Mouse (Mus musculus): ENCODE measurements at regions not wholly inside any gene's neighbourhood (a gene's known extent, or its start where the extent isn't known, plus 50 kb on each side); places are given as distances from the start of the nearest gene placed in this dataset.

DNA sequence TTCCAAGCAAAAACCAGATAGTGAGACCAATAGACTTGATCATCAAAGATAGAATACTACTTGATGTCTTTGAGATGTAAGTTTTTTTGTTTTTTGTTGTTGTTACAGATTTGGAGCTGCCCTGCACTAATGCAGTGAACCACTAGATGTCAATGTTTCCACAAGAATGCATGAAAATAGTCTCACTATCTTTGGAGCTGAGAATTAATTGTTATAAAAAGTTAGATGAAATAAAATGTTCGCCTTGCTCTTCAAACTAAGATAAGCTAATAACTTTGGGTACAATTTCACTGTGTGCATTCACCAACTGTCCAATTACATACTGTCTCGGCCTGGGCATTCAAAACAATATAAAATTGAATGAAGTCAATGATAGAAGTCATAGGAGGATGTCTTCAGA, 223.2 kb upstream of the Agtr1b start:
- DNase-seq: peak; percentile 15 to 19

DNA sequence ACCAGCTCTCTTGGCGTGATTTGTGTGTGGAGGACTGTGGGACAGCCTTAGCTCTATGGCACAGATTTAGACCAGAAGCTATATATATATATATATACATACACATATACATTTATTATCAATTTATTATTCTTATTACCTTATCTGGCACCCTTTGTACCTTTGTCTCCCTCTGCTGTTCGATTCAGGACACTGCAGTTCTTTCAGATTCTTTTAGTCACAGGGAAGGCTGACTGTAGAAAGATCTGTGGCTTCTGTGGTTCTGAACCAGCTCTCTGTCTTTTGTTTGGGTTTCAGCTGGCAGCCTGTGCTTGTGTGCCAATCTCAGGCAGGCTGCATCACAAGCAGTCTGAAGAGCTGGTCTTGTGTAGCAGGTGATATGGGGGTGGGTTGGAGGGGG, 184.6 kb upstream of the Agtr1b start:
- no peak for DNase-seq

DNA sequence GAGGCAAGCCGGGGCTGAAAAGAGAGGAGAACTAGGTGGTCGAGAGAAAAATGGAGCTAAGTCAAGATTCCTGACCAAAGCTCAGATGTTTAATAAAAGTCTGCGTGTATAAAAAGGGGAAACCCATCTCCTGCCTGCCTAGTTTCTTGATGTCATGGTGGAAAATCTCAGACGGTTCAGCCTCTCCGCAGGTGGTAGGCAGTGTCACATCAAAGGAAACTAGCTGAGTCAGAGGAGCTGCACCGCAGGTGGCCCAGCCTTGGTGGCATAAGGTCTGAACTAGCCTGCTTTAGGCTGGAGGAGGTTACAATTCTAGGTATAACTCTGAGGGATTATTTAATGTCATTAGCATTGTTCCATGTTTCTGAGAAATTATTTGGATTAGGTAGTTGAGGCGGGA, 177.0 kb upstream of the Agtr1b start:
- DNase-seq: no peak

DNA sequence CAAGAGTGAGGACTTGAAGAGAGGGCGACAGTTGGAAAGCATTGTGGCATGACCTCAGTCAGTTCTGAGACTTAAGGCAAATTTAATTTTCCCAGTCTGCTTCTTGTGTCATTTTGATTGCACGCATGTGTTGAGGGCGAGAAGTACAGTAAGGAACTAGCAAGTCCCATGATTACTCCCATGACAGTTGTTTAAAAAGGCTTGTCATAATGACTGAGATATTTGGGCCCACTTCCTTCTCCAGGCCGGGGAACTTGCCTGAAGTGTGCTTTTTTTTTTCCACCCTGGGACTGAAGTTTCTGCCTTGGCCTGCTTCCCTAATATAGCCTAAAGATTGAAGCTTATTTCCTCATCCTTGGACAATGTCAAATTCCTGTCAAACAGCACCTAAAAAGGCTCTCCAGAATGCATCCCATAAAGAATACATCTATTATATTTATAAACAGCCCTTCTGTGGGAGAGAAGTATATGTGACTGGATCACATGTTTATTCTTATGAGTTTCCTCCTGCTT, 171.6 kb upstream of the Agtr1b start:
- DNase-seq: no peak

DNA sequence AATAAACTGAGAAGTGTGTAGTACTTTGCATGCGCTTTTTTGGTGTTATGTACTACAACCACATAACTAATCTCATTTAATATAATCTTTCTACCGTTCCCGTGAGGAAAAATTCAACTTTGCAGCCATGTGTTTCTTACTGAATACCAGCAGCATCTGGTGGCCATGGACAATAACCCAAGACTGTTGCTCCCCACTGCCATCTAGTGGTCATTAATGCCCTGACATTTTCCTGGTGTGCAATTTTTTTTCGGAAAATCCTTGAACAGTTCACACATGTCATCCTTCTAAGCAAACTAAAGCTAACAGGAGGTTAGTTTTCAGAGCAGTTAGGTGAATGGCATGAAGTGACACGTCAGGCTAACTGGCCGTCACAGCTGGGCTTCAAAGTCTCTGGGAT, 153.8 kb upstream of the Agtr1b start:
- peak; percentile 45 to 48 for DNase-seq

DNA sequence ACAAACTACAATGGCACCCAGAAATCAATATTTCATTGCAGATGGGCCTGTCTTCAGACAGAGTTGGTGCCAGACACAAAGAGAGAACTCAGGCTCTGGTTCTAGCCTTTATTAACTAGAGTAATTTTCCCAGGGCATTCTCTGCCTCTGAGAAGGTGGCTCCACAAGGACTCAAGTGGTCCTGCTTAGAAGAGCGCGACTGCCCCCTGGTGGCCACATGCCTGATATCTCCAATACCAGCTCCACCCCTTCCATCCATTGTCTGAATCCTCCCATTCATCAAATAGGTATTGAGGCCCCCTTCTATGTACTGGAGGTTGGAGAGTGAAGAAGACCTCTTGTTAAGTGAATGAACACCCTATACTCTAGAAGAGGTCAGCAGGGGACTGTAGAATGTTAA, 142.2 kb upstream of the Agtr1b start:
- peak; percentile 92 for DNase-seq

DNA sequence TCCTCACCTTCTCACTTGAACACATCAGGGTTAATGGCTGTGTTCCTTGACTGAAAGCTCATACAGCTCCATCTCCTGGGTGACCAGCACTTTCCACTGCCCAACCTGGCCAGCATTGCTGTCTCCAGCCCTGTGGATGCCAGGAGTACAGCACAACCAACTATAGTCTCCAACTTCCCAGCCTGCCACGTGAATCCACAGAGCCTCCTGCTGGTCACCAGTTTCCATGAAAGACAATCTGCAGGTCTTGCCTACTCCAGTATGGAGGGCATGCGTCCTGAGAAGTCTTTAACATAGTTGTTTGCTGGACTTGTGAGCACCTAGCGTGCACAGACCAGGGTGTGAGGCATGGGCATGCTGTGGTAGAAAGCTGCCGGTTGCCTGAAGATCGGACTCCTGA, 138.6 kb upstream of the Agtr1b start:
- DNase-seq: peak in 1 of 2 experiments; percentile 2

Data from kidney, postnatal 4 days (tissue).